Mouse (Mus musculus): ENCODE measurements around the gene Ube2d1. TPM values are rescaled to one million over a fixed set of nuclear protein-coding genes. Genes with fewer than 3 reads are reported as not detected.

Gene Ube2d1
- total and polyA plus RNA-seq, 3 experiments = 40.5 to 48.7 (median 46.8) TPM

- H3K27ac ChIP-seq = no peak overlapping the region
- intact Hi-C loops (cut with DNase I) = no loop called here
- no peak overlapping the region for H3K4me3 ChIP-seq
- no peaks in the 10 kb centered on the region for H3K36me3 ChIP-seq (ENCODE audit: control insufficient read depth, insufficient read depth, low read length)
- WGBS = 6% methylated on average over 6 of the region's 6 CpGs
- no peak for DNase-seq
- TF ChIP-seq EP300 (IDR thresholded peaks at IDR 0.05; ENCODE audit: insufficient read depth, low read depth, low read length) (no peak), CTCF (IDR thresholded peaks at IDR 0.05) (peak; percentile 74)
- no peak overlapping the region for H3K9ac ChIP-seq (ENCODE audit: low read depth, low read length)
- no peaks in the 10 kb centered on the region for H3K4me1 ChIP-seq (ENCODE audit: control insufficient read depth, insufficient read depth, low read length)
- H3K79me2 ChIP-seq (replicated peaks; ENCODE audit: control insufficient read depth, insufficient read depth, low read length) = no peaks in the 10 kb centered on the region
- H3K27me3 ChIP-seq (ENCODE audit: control insufficient read depth, insufficient read depth, low read length) = 0 out of 2 replicates have a peak, but pooled peaks cover 2% of the 10 kb centered on the region
These were observed 21.1 kb upstream of the Ube2d1 start for GRCm38 (mm10) chr10:71306190-71306589.

DNA sequence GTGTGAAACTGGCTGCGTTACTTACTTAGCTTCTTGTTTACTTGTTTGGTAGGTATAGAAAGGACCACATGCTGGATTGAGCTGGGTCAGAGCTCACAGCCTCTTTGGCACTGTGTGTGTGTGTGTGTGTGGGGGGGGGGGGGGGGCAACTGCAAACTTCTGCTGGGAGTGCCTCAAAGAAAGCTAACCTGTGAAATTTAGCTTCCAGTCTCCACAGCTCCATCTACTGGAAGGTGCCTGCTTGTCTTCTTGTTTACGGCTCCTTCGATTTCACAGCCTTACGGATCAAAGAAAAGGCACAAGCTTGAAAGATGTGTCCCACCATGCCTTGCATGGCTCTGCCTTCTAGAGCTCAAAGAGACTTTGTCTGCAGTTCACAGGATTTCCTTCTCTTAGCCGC is 17.4 kb upstream of the Ube2d1 start:
- Histone ChIP-seq H3K27ac (no peak overlapping the region), H3K4me3 (no peak overlapping the region), H3K9ac (ENCODE audit: low read depth, low read length) (0 out of 2 replicates have a peak overlapping the region, but pooled peaks have one; percentile 14), H3K36me3 (ENCODE audit: control insufficient read depth, insufficient read depth, low read length) (no peaks in the 10 kb centered on the region), H3K79me2 (replicated peaks; ENCODE audit: control insufficient read depth, insufficient read depth, low read length) (no peaks in the 10 kb centered on the region), H3K27me3 (ENCODE audit: control insufficient read depth, insufficient read depth, low read length) (0 out of 2 replicates have a peak, but pooled peaks cover 2% of the 10 kb centered on the region), H3K4me1 (ENCODE audit: control insufficient read depth, insufficient read depth, low read length) (no peaks in the 10 kb centered on the region)
- intact Hi-C loops (cut with DNase I) = no loop called here
- TF ChIP-seq CTCF (IDR thresholded peaks at IDR 0.05) = peak; percentile 52
- no peak for TF ChIP-seq POLR2A (IDR thresholded peaks at IDR 0.05; ENCODE audit: insufficient read depth, low read depth, low read length)
- DNase-seq = no peak
- 22% methylated on average over 5 of the region's 5 CpGs for WGBS

DNA sequence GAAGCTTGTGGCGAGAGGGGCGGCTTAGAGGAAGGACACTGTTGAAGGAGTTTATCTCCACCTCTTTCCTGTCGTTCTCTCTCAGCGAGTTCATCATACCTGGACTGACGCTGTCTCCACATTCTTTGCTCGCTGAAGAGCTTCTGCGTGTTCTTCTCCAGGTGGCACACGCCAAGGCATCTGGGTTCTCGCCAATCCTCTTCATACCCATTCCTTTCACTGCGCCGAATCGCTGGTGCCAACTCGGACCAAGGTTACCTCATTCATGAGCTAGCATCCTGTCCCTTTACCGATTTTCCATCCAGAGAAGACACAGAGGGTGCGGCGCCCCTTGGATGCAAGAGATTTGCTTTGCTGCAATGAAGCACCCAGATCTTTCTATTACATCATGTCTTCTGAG is 15.1 kb upstream of the Ube2d1 start:
- DNase-seq = no peak
- Histone ChIP-seq H3K36me3 (ENCODE audit: control insufficient read depth, insufficient read depth, low read length) (no peaks in the 10 kb centered on the region), H3K27me3 (ENCODE audit: control insufficient read depth, insufficient read depth, low read length) (no peaks in the 10 kb centered on the region), H3K27ac (no peak overlapping the region), H3K9ac (ENCODE audit: low read depth, low read length) (no peak overlapping the region), H3K4me3 (no peak overlapping the region), H3K79me2 (replicated peaks; ENCODE audit: control insufficient read depth, insufficient read depth, low read length) (no peaks in the 10 kb centered on the region), H3K4me1 (ENCODE audit: control insufficient read depth, insufficient read depth, low read length) (no peaks in the 10 kb centered on the region)
- WGBS = 56% methylated on average over 16 of the region's 16 CpGs
- TF ChIP-seq POLR2A (IDR thresholded peaks at IDR 0.05; ENCODE audit: insufficient read depth, low read depth, low read length) = no peak
- TF ChIP-seq CTCF (IDR thresholded peaks at IDR 0.05) = no peak
- no peak for TF ChIP-seq EP300 (IDR thresholded peaks at IDR 0.05; ENCODE audit: insufficient read depth, low read depth, low read length)
- intact Hi-C loops (cut with DNase I) = no loop called here

- no peak overlapping the region for H3K27ac ChIP-seq
- no peak overlapping the region for H3K9ac ChIP-seq (ENCODE audit: low read depth, low read length)
- no peaks in the 10 kb centered on the region for H3K36me3 ChIP-seq (ENCODE audit: control insufficient read depth, insufficient read depth, low read length)
- no peaks in the 10 kb centered on the region for H3K27me3 ChIP-seq (ENCODE audit: control insufficient read depth, insufficient read depth, low read length)
- DNase-seq = no peak
- TF ChIP-seq EP300 (IDR thresholded peaks at IDR 0.05; ENCODE audit: insufficient read depth, low read depth, low read length) = no peak
- no peak for TF ChIP-seq POLR2A (IDR thresholded peaks at IDR 0.05; ENCODE audit: insufficient read depth, low read depth, low read length)
- TF ChIP-seq CTCF (IDR thresholded peaks at IDR 0.05) = no peak
- intact Hi-C loops (cut with DNase I) = no loop called here
- H3K79me2 ChIP-seq (replicated peaks; ENCODE audit: control insufficient read depth, insufficient read depth, low read length) = no peaks in the 10 kb centered on the region
- no peak overlapping the region for H3K4me3 ChIP-seq
- WGBS = 51% methylated on average over 4 of the region's 4 CpGs
- H3K4me1 ChIP-seq (ENCODE audit: control insufficient read depth, insufficient read depth, low read length) = no peaks in the 10 kb centered on the region
These were observed 8.2 kb upstream of the Ube2d1 start for GRCm38 (mm10) chr10:71293245-71293644.

- H3K27ac ChIP-seq = no peak overlapping the region
- H3K4me3 ChIP-seq = no peak overlapping the region
- no peaks in the 10 kb centered on the region for H3K36me3 ChIP-seq (ENCODE audit: control insufficient read depth, insufficient read depth, low read length)
- H3K79me2 ChIP-seq (replicated peaks; ENCODE audit: control insufficient read depth, insufficient read depth, low read length) = no peaks in the 10 kb centered on the region
- WGBS = 11% methylated on average over 11 of the region's 11 CpGs
- no peak overlapping the region for H3K9ac ChIP-seq (ENCODE audit: low read depth, low read length)
- no peak for TF ChIP-seq EP300 (IDR thresholded peaks at IDR 0.05; ENCODE audit: insufficient read depth, low read depth, low read length)
- no peak for TF ChIP-seq POLR2A (IDR thresholded peaks at IDR 0.05; ENCODE audit: insufficient read depth, low read depth, low read length)
- TF ChIP-seq CTCF (IDR thresholded peaks at IDR 0.05) = no peak
- DNase-seq = no peak
- H3K27me3 ChIP-seq (ENCODE audit: control insufficient read depth, insufficient read depth, low read length) = no peaks in the 10 kb centered on the region
- intact Hi-C loops (cut with DNase I) = no loop called here
- no peaks in the 10 kb centered on the region for H3K4me1 ChIP-seq (ENCODE audit: control insufficient read depth, insufficient read depth, low read length)
These were observed 7.2 kb upstream of the Ube2d1 start for GRCm38 (mm10) chr10:71292254-71292653.

GRCm38 (mm10) chr10:71291801-71292200 is 6.7 kb upstream of the Ube2d1 start:
- Histone ChIP-seq H3K27ac (no peak overlapping the region), H3K36me3 (ENCODE audit: control insufficient read depth, insufficient read depth, low read length) (no peaks in the 10 kb centered on the region), H3K4me1 (ENCODE audit: control insufficient read depth, insufficient read depth, low read length) (no peaks in the 10 kb centered on the region), H3K9ac (ENCODE audit: low read depth, low read length) (no peak overlapping the region), H3K79me2 (replicated peaks; ENCODE audit: control insufficient read depth, insufficient read depth, low read length) (no peaks in the 10 kb centered on the region), H3K4me3 (no peak overlapping the region), H3K27me3 (ENCODE audit: control insufficient read depth, insufficient read depth, low read length) (no peaks in the 10 kb centered on the region)
- TF ChIP-seq CTCF (IDR thresholded peaks at IDR 0.05) = no peak
- DNase-seq = no peak
- intact Hi-C loops (cut with DNase I) = no loop called here
- WGBS = 22% methylated on average over 4 of the region's 4 CpGs
